Mouse (Mus musculus) olfactory bulb, adult 2 months (tissue): ENCODE results near the gene Smarcal1.

Experiments used
- CTCF ChIP-seq: fragments of 200-500 bp; IDR thresholded peaks from 2 replicates; pipeline ENCODE4 v1.5.1; 2012; ENCODE audit warnings: low read depth, mild to moderate bottlenecking, low read length, moderate library complexity; ENCODE audit not compliant: insufficient read depth
- POLR2A ChIP-seq: fragments of 200-500 bp; IDR thresholded peaks from 2 replicates; pipeline ENCODE4 v1.6.1; 2012; ENCODE audit warnings: mild to moderate bottlenecking, low read depth, low read length, moderate library complexity; ENCODE audit not compliant: insufficient read depth

DNA sequence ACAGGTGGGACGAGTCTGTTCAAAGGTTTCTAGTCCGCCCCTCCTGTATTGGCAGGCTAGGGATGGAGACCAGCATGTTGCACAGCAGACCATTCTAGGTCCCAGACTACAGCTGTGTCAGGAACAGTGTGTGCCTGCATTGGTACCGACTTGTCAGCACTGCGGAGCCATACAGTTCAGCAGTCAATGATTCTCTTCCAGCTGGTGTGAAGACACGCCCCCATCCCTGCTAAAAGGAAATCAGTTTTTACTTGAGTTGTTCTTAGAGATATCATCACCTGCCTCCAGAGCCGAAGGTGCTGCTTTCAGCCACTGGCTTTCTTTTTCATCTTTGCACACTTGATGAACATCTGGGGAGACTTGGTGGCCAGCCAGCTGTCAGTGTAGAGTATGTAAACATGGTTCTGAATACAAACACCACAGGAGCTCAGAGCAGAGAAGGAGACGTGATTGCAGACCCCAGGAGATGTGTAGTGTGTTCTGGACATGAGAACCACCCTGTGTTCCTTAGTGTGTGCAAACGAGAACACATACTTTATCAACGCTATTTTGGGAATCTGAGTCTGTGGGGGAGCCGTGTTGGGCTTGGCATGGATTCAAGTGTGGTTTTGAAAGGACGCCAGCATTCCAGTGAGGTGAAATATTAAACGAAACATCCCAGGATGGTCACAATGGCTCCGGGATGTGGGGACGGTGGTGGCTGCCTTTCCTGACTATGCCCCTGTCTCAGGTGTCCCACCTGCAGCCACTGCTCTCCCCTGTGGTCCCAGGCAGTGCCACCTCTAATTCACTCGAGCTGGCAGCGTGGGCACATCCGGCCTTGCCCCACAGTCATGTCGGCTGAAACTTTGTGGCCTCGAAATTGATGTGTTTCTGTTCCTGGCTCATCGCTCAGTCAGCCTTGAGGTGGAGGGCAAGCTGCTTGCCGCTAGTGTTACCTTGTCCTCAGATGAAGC is 16.4 kb downstream of the Smarcal1 start:
- TF ChIP-seq POLR2A (no peak), CTCF (no peak)
